Mouse (Mus musculus) liver, adult 2 months (tissue): ENCODE data around the gene Frem1. TPM values are rescaled to one million over a fixed set of nuclear protein-coding genes. Genes with fewer than 3 reads are reported as not detected.

Experiments
- DNase-seq: peaks from one replicate; pipeline ENCODE4 v3.0.0-alpha.2; 2011; ENCODE audit warnings: low read depth, low spot score; ENCODE audit errors: extremely low read depth
- H3K27ac ChIP-seq: fragments of 200-500 bp; replicated peaks from 2 replicates; pipeline ENCODE4 v1.5.1; 2012; ENCODE audit warnings: low read depth, mild to moderate bottlenecking, control low read depth, inconsistent platforms, low read length; ENCODE audit not compliant: insufficient read depth
- H3K27me3 ChIP-seq: fragments of 200-500 bp; 2 replicates; pipeline ENCODE4 v1.6.1; 2012; ENCODE audit warnings: mild to moderate bottlenecking, moderate library complexity, low read length, inconsistent platforms; ENCODE audit not compliant: control insufficient read depth, insufficient read depth
- H3K36me3 ChIP-seq: fragments of 200-500 bp; 2 replicates; pipeline ENCODE4 v1.6.1; 2012; ENCODE audit warnings: low read length, inconsistent platforms; ENCODE audit not compliant: control insufficient read depth, insufficient read depth
- H3K4me1 ChIP-seq: fragments of 200-500 bp; 2 replicates; pipeline ENCODE4 v1.6.1; 2011; ENCODE audit warnings: low read length; ENCODE audit not compliant: control insufficient read depth, insufficient read depth
- H3K4me3 ChIP-seq: fragments of 200-500 bp; 2 replicates; pipeline ENCODE4 v1.5.1; 2011; ENCODE audit warnings: low read depth, mild to moderate bottlenecking, control low read depth, low read length, moderate library complexity; ENCODE audit not compliant: insufficient read depth
- H3K79me2 ChIP-seq: fragments of 200-500 bp; 2 replicates; pipeline ENCODE4 v1.6.1; 2012; ENCODE audit warnings: inconsistent platforms, mild to moderate bottlenecking, low read length, moderate library complexity; ENCODE audit not compliant: control insufficient read depth, insufficient read depth
- H3K9ac ChIP-seq: fragments of 200-500 bp; 2 replicates; pipeline ENCODE4 v1.6.1; 2012; ENCODE audit warnings: low read depth, mild to moderate bottlenecking, control low read depth, inconsistent platforms, low read length
- CTCF ChIP-seq: fragments of 200-500 bp; IDR thresholded peaks from 2 replicates; pipeline ENCODE4 v1.5.1; 2011; ENCODE audit warnings: low read depth, low read length, control low read depth
- POLR2A ChIP-seq: fragments of 200-500 bp; IDR thresholded peaks from 2 replicates; pipeline ENCODE4 v1.6.1; 2011; ENCODE audit warnings: low read length, control low read depth; ENCODE audit not compliant: insufficient read depth; ENCODE audit errors: extremely low read depth
- WGBS: fragments of 180-500 bp; shearing (Covaris S2); methylation state at CpG from one replicate; pipeline ENCODE4 v1.1.7; 2018; 5-methylcytosine and 5-hydroxymethylcytosine counted together
- polyA plus RNA-seq: library from polyadenylated mRNA; depleted of rRNA; stranded (reverse); fragments of >200 nt; gene quantifications from 2 replicates; pipeline ENCODE4 v1.2.3, GENCODE M21; 2012
- total RNA-seq: library from RNA; depleted of rRNA; stranded (reverse); fragments of >200 nt; gene quantifications from 2 replicates; pipeline ENCODE4 v1.2.3, GENCODE M21; 2014

The Frem1 gene
- total and polyA plus RNA-seq, 2 experiments = 0.31 to 0.65 TPM

- 94% methylated on average over 8 of the region's 8 CpGs for WGBS
Observed at GRCm38 (mm10) chr4:82863316-82863715, 188.8 kb downstream of the Frem1 start.

GRCm38 (mm10) chr4:82861451-82861850 lies 190.7 kb downstream of the Frem1 start:
- TF ChIP-seq CTCF (no peak), POLR2A (no peak)
- H3K4me3 ChIP-seq = no peak overlapping the region
- no peaks in the 10 kb centered on the region for H3K27me3 ChIP-seq
- DNase-seq = no peak
- 96% methylated on average over 2 of the region's 2 CpGs for WGBS
- 0 out of 2 replicates have a peak, but pooled peaks cover under 1% of the 10 kb centered on the region for H3K79me2 ChIP-seq
- no peak overlapping the region for H3K27ac ChIP-seq
- H3K4me1 ChIP-seq = no peaks in the 10 kb centered on the region; the same call in 1 of the 2 replicates
- no peaks in the 10 kb centered on the region for H3K36me3 ChIP-seq
- H3K9ac ChIP-seq = no peak overlapping the region

More at GRCm38 (mm10) chr4:82863316-82863715, 188.8 kb downstream of the Frem1 start:
- H3K36me3 ChIP-seq = no peaks in the 10 kb centered on the region
- no peak overlapping the region for H3K9ac ChIP-seq
- H3K27ac ChIP-seq = no peak overlapping the region
- no peaks in the 10 kb centered on the region for H3K79me2 ChIP-seq
- no peak for TF ChIP-seq POLR2A
- no peak for TF ChIP-seq CTCF
- DNase-seq = no peak
- H3K4me1 ChIP-seq = no peaks in the 10 kb centered on the region; the same call in 1 of the 2 replicates
- no peak overlapping the region for H3K4me3 ChIP-seq
- H3K27me3 ChIP-seq = no peaks in the 10 kb centered on the region

GRCm38 (mm10) chr4:82860566-82860965 lies 191.6 kb downstream of the Frem1 start:
- Histone ChIP-seq H3K4me3 (no peak overlapping the region), H3K4me1 (no peaks in the 10 kb centered on the region; the same call in 1 of the 2 replicates), H3K79me2 (0 out of 2 replicates have a peak, but pooled peaks cover 3% of the 10 kb centered on the region), H3K36me3 (no peaks in the 10 kb centered on the region), H3K27ac (no peak overlapping the region), H3K9ac (no peak overlapping the region), H3K27me3 (no peaks in the 10 kb centered on the region)
- TF ChIP-seq POLR2A (no peak), CTCF (no peak)
- WGBS = 61% methylated on average over 3 of the region's 3 CpGs
- DNase-seq = no peak

GRCm38 (mm10) chr4:82859131-82860125 lies 192.7 kb downstream of the Frem1 start, which contains the start of gene Zdhhc21:
Zdhhc21 (minus strand) TSS chr4:82859958.
- TF ChIP-seq POLR2A (0 out of 2 replicates have a peak, but pooled peaks have one; percentile 3), CTCF (no peak)
- Histone ChIP-seq H3K9ac (peak within 1 kb of the TSS; percentile 88), H3K27me3 (no peaks in the 10 kb centered on the region), H3K4me1 (no peaks in the 10 kb centered on the region; the same call in 1 of the 2 replicates), H3K4me3 (peak within 1 kb of the TSS; percentile 80), H3K27ac (no peak within 1 kb of the TSS), H3K36me3 (no peaks in the 10 kb centered on the region), H3K79me2 (0 out of 2 replicates have a peak, but pooled peaks cover 3% of the 10 kb centered on the region)
- DNase-seq = peak; percentile 45
- WGBS = 2% methylated on average over 80 of the region's 82 CpGs

GRCm38 (mm10) chr4:82858431-82859010 lies 193.6 kb downstream of the Frem1 start:
- no peak for DNase-seq
- H3K27me3 ChIP-seq = no peaks in the 10 kb centered on the region
- peak overlapping the region; percentile 80 for H3K4me3 ChIP-seq
- no peaks in the 10 kb centered on the region for H3K36me3 ChIP-seq
- H3K27ac ChIP-seq = no peak overlapping the region
- 0 out of 2 replicates have a peak, but pooled peaks cover 6% of the 10 kb centered on the region for H3K79me2 ChIP-seq
- no peaks in the 10 kb centered on the region; the same call in 1 of the 2 replicates for H3K4me1 ChIP-seq
- WGBS = 47% methylated on average over 4 of the region's 4 CpGs
- peak overlapping the region; percentile 88 for H3K9ac ChIP-seq
- TF ChIP-seq CTCF = no peak
- TF ChIP-seq POLR2A = no peak
